Mouse (Mus musculus) spleen, adult 10 weeks (tissue): ENCODE data around the gene Xlr4a. TPM values are rescaled to one million over a fixed set of nuclear protein-coding genes. Genes with fewer than 3 reads are reported as not detected.

Experiments used
- polyA plus RNA-seq: library from polyadenylated mRNA; stranded (reverse); fragments of 350-450 nt; fragmentation: Illumina TruSeq; extraction: RNeasy Lipid Tissue Mini Kit (QIAGEN cat#74804); gene quantifications from one replicate; pipeline ENCODE4 v1.2.3, GENCODE M21; 2015; ENCODE audit warnings: low replicate concordance; ENCODE audit not compliant: insufficient read depth

Gene Xlr4a
- 44.1 TPM for polyA plus RNA-seq

GRCm38 (mm10) chrX:73082267-73083055 is at the start of gene Xlr4a:
Gene Xlr4a, minus strand, starts transcription at chrX:73082478.

DNA sequence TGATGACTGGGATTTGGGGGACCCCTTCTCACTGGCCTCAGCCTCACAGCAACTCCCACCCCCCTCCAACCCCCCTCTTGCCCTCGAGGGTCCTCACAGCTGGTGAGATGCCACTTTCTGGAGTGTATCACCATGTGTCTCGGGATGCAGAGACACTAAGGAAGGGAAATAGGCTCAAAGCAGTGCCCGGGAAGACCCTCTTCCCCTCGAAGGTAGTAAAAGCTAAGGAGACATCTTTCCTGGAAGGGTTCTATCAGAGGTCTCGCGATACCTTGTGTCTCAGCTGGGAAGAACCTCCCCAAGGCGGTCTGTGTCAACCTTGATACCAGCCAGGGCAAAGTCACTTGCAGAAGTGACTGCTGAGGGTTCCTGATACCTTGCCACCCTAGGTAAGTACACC is 34.5 kb upstream of the Xlr4a start, which contains the start of gene Gm14685:
Gm14685 (plus strand) TSS at position 301 of the 400 bp plus-strand sequence.

GRCm38 (mm10) chrX:73096941-73097508 is 14.7 kb upstream of the Xlr4a start, which contains the start of gene Xlr3a:
Gene Xlr3a, minus strand, starts transcription at chrX:73097095.

GRCm38 (mm10) chrX:73064415-73064793 is 17.9 kb downstream of the Xlr4a start, which contains the start of gene Pnma3:
Gene Pnma3, plus strand, starts transcription at chrX:73064787.

GRCm38 (mm10) chrX:73037003-73037402 is 45.3 kb downstream of the Xlr4a start, which contains the start of gene Pnma5:
Gene Pnma5, minus strand, starts transcription at chrX:73037103.

Other genes starting within 250 kb of the Xlr4a start
- 105 TPM for gene Cetn2, start 164.1 kb downstream of the Xlr4a start, polyA plus RNA-seq
- 21.9 TPM for gene Nsdhl, start 163.9 kb downstream of the Xlr4a start, polyA plus RNA-seq
- gene Zfp185, start 95.1 kb downstream of the Xlr4a start, polyA plus RNA-seq: 1.0 TPM
- not detected for gene Pnma5, start 45.4 kb downstream of the Xlr4a start, polyA plus RNA-seq
- gene Pnma3, start 17.7 kb downstream of the Xlr4a start, polyA plus RNA-seq: not detected
- 0.55 TPM for gene Xlr3a, start 14.6 kb upstream of the Xlr4a start, polyA plus RNA-seq
- gene Gm14685, start 34.6 kb upstream of the Xlr4a start, polyA plus RNA-seq: not detected
- gene Xlr5b, start 66.3 kb upstream of the Xlr4a start, polyA plus RNA-seq: not detected
- gene DXBay18, start 67.0 kb upstream of the Xlr4a start, polyA plus RNA-seq: not detected
- gene Spin2d, start 94.5 kb upstream of the Xlr4a start, polyA plus RNA-seq: not detected
- 15.7 TPM for gene Xlr3b, start 109.7 kb upstream of the Xlr4a start, polyA plus RNA-seq
- gene Xlr4b, start 131.9 kb upstream of the Xlr4a start, polyA plus RNA-seq: 72.3 TPM
- gene F8a, start 145.8 kb upstream of the Xlr4a start, polyA plus RNA-seq: 4.5 TPM
- gene Xlr4c, start 160.7 kb upstream of the Xlr4a start, polyA plus RNA-seq: 33.7 TPM
- not detected for gene Xlr3c, start 182.9 kb upstream of the Xlr4a start, polyA plus RNA-seq
- not detected for gene Xlr5a, start 210.5 kb upstream of the Xlr4a start, polyA plus RNA-seq
- not detected for gene Xlr5c, start 210.5 kb upstream of the Xlr4a start, polyA plus RNA-seq